Mouse (Mus musculus) layer of hippocampus, adult 9-11 months (tissue): ENCODE data around the gene Hspb2.
A peak's percentile ranks its signal among the peaks of the same experiment; 100 is the strongest.

Experiments
- DNase-seq: peaks from one replicate; pipeline ENCODE4 v3.0.0; 2022

Hspb2 gene

DNA sequence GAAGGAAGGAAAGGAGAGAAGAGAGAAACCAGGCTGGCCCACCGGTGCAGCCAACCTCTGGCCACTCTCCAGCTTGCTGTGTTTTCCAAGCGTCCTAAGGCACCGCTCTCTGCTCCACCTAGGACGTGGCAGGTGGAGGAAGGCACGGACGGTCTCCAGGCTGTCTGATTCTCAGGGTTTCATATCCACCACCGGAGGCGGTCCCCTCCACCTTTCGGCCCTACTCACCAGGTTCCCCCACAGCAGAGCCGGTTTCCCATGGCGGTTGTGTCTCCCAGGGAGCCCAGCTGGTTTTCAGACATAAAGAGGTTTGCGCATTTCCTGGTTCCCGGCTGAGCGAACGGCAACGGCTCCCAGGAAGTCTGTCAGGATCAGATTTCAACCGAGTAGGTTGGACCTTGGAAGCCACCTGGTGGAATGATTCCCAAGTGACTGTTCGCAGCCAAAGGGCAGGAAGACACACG lies 5.9 kb downstream of the Hspb2 start, which contains the start of gene 2310030G06Rik:
Gene 2310030G06Rik (minus strand): TSS at position 323 of the 464 bp plus-strand sequence.
- DNase-seq: no peak

- DNase-seq: no peak
Observed at GRCm38 (mm10) chr9:50745806-50746205, 6.3 kb downstream of the Hspb2 start.

GRCm38 (mm10) chr9:50742744-50743143 lies 9.4 kb downstream of the Hspb2 start:
- no peak for DNase-seq

DNA sequence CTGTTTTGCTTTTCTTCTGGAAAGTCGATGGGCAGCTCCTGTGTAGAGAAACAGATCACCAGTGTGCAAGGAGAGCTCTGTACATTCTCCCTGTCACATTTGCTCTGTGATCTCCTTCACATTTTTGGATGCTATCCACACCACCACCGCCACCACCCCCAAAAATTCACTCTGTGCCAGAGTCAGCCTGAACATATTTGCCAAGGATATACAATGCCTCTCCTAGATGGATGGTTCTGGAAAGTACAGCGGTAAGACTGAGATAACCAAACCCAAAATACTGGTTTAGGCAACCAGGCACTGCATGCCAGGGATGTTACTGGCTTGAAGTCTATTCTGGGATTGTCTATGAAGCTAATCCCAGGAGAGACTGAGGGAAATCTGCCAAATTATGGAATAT lies 9.9 kb downstream of the Hspb2 start:
- no peak for DNase-seq

DNA sequence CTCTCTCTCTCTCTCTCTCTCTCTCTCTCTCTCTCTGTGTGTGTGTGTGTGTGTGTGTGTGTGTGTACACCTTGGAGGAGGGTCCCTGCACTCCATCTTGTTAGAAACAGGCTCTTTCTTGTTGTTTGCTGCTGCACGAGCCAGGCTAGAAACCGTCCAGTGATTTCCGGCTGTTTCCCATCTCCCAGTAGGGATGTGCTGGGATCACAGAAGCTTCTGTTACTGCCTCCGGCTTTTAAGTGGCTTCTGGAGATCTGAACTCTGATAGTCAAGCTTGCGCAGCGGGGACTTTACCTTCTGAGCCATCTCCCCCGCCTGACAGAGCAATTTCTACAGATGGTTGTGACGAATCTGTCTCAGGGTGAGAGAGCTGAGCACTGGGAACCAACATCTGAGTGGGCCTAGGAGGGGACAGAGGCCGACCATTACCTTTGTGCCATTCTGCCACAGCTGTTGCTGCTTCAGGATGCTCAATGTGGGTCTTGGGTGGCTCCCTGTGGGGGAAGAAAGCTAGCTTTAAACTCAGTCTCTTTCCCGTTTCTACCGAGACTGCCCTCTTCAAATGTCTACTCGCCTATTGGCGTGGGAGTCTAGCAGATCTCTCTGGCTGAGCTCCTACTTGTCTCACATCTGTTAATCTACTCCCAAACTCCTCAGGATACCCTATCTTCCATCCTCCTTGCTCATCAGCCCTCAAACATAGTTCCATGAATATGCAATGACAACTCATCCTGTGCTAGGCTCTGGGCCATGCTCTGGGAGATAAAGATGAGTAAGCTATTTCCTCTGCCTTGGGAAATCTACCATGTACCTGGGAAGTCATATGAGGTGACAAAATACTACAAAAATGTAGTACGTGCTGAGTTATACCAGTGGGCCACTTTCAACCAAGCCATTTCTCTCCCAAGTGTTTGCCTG lies 11.0 kb downstream of the Hspb2 start:
- DNase-seq: no peak

GRCm38 (mm10) chr9:50738914-50739870 lies 13.0 kb downstream of the Hspb2 start, which contains the start of gene Dixdc1:
Gene Dixdc1 (minus strand): TSS chr9:50739517.
- DNase-seq: peak; percentile 94

GRCm38 (mm10) chr9:50734989-50735388 lies 17.2 kb downstream of the Hspb2 start:
- DNase-seq: peak; percentile 67

- no peak for DNase-seq
Observed at GRCm38 (mm10) chr9:50732560-50732959, 19.6 kb downstream of the Hspb2 start.

GRCm38 (mm10) chr9:50729600-50729999 lies 22.6 kb downstream of the Hspb2 start:
- DNase-seq: no peak

- peak; percentile 93 for DNase-seq
Observed at GRCm38 (mm10) chr9:50727925-50728651, 24.1 kb downstream of the Hspb2 start.

DNA sequence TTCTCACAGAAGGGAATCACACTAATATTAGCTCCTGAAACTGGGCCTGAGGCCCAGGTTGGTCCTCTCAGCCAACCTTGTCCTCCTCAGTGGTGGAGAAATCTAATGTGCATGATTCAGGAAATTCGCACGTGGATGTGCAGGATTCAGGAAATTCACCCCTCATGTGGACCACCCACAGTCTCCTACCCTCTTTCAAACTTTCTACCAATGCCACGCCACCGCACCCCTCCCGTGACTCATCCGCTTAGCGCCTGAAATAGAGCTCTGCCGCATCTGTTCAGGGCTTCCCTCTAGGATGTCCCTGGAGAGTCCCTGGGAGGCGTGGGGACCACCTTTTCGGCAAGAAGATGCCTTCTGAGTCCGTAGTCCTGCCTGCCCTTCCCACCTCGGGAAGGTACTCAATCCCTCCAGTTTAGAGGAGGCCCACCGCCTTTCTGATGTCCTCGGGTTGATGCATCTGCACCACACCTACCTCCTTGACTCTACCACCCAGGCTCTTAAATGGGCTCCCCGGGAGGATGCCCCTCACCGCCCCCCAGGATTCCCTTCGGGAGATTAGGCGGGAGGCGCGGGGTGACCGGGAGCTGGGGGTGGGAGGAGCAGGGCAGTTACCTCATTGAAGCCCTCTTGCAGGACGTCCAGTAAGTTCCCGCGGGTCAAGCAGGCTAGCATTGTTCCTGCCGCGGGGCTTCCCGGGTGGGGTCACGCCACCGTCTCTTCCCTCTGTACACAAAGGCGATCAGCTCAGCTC lies 24.8 kb downstream of the Hspb2 start:
- DNase-seq: peak; percentile 41

- DNase-seq: no peak
Observed at GRCm38 (mm10) chr9:50725921-50726590, 26.1 kb downstream of the Hspb2 start.

GRCm38 (mm10) chr9:50724661-50725330 lies 27.4 kb downstream of the Hspb2 start:
- no peak for DNase-seq

DNA sequence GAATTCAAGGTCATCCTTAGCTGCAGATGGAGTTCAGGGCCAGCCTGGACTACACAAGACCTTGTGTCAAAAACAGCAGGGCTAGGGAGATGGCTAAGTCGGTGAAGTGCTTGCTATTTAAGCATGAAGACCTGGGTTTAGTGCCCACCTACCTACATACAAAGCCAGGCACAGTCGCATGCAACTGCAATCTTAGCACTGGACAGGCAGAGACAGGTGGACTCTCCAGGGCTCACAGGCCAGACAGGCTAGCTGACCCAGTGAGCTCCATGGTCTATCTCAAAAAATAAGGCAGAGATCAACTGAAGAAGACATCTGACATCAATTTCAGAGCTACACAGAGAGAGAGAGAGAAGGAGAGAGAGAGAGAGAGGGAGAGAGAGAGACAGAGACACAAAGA lies 28.0 kb downstream of the Hspb2 start:
- no peak for DNase-seq

DNA sequence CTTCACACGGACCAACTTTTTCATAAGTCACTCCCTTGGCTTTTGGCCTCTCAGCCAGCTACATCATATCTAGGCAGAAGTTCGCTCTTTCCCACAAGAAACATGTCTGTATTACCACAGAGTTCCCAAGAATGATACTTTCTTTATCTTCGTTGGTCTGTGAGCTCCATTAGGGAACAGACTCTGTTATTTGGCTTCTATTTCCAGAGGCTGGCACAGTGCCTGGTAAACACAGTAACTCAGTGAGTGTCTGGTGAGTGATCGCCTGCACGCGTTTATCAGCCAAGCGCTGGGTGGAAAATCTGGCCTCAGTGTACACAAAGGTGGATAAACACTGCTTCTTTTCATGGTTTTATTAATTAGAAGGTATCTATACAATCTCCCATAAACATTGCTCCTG lies 28.7 kb downstream of the Hspb2 start:
- peak; percentile 79 for DNase-seq

DNA sequence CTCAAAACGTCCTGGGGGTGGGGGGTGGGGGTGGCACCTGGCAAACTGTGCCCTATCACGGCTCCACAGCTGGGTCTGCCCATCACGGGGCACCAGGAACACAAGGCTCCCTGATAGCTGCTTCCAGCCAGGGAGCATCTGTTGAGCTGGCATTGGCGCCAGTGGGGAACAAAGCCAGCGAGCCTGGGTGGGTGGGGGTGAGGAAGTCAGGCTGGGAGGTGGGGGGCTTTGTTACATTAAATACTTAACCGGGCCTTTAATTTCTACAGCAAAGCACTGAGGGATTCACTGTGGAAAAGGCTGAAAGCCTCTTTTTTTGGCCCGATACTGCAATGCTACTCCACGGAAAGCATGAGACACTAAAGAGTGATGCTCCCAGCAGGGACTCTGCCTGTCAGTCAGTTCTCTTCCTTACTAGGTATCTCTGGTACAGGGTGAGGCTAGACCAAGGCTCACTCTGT lies 29.7 kb downstream of the Hspb2 start:
- DNase-seq: no peak

DNA sequence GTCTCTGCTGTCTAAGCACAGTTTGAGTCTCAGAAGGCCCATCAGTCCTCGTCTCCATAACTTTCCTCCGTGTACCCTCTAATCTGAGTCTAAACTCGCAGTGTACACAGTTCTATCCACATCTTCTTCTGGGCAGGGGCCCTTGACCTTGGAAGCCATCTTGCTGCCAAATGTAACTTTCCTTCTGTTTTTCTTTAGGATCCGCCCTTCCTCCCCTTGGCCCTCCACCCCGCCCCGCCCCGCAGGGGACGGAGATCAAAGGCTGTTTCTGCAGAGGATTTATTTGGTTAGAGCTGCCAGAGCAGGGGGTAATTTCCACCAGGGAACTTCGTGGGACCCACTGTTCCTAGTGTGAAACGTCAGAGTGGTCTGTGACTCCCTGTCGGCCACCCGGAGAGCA lies 31.1 kb downstream of the Hspb2 start:
- no peak for DNase-seq

GRCm38 (mm10) chr9:50718878-50719277 lies 33.3 kb downstream of the Hspb2 start:
- no peak for DNase-seq

GRCm38 (mm10) chr9:50714188-50714587 lies 38.0 kb downstream of the Hspb2 start:
- no peak for DNase-seq

DNA sequence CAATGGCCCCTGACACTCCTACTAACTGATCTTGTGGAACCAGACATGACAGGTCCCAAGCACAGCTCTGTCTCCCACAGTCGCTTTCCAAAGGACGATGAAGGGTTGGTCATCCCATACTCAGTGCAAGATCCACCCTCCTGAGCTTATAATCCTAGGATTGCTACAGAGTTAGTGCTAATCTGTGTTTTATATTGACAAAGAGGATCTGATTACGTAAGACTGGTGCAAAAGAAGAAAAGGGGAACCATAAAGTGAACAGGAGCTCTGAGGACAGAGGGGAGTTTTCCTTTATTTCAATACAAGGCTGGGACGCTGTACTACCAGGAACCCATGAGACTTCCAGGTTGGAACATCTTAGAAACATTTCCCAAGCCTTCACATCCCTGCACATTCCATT lies 40.8 kb downstream of the Hspb2 start:
- DNase-seq: no peak
